Mouse (Mus musculus): ENCODE results near the gene Mettl7a3.

The Mettl7a3 gene

DNA sequence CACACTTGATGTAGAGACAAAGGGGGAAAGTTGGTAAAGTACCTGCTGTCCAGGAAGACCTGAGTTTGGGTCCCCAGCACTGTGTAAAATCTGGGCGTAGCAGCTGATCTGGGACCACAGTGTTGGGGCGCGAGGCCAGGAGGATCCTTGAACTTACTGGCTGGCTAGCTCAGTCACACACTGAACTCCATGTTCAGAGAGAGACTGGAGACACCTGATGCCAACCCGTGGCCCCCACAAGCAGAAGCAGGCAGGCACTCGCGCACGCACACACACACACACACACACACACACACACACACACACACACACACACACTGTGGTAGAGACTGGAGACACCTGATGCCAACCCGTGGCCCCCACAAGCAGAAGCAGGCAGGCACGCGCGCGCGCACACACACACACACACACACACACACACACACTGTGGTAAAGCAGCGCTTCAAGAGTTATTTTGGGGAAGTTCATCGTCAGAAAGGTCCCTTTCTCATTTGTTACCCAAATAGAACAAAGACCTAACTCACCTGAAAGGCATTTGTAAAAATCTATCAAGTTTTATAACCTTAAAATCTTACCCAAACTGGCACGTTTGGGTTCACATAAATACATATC is 53.6 kb downstream of the Mettl7a3 start:
- DNase-seq (ENCODE audit: low read depth): peak; percentile 38

DNA sequence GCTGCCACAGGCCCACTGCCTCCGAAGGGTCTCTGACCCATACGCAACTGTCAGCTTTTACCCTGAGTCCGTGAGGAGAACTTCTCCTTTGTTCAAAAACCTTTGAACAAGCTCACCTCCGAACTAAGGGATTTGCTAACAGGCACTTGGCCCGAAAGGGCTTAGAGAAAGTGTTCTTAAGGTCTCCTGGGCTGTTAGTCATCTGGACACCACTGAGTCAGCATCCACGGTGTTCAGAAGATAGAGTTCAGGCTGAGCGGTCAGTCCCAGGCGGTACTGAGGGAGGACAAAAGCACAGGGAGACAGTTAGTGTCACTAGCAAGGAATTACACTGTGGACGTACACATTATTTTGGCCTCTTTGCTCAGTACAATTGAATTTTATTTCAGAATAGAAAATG is 54.2 kb downstream of the Mettl7a3 start:
- no peak for DNase-seq (ENCODE audit: low read depth)
